Mouse (Mus musculus) G1E-ER4 (cell line): Measurements from ENCODE around the gene Ankrd60. TPM values are rescaled to one million over a fixed set of nuclear protein-coding genes. Genes with fewer than 3 reads are reported as not detected.

Source experiments
- GATA1 ChIP-seq: IDR thresholded peaks from one replicate; pipeline ENCODE4 v1.8.0; 2012; ENCODE audit warnings: low read length, inconsistent platforms
- polyA plus RNA-seq: library from polyadenylated mRNA; stranded (reverse); fragments of >175 nt; gene quantifications from 2 replicates; pipeline ENCODE4 v1.2.3, GENCODE M21; 2012

The Ankrd60 gene
- polyA plus RNA-seq = not detected in 2 replicates

DNA sequence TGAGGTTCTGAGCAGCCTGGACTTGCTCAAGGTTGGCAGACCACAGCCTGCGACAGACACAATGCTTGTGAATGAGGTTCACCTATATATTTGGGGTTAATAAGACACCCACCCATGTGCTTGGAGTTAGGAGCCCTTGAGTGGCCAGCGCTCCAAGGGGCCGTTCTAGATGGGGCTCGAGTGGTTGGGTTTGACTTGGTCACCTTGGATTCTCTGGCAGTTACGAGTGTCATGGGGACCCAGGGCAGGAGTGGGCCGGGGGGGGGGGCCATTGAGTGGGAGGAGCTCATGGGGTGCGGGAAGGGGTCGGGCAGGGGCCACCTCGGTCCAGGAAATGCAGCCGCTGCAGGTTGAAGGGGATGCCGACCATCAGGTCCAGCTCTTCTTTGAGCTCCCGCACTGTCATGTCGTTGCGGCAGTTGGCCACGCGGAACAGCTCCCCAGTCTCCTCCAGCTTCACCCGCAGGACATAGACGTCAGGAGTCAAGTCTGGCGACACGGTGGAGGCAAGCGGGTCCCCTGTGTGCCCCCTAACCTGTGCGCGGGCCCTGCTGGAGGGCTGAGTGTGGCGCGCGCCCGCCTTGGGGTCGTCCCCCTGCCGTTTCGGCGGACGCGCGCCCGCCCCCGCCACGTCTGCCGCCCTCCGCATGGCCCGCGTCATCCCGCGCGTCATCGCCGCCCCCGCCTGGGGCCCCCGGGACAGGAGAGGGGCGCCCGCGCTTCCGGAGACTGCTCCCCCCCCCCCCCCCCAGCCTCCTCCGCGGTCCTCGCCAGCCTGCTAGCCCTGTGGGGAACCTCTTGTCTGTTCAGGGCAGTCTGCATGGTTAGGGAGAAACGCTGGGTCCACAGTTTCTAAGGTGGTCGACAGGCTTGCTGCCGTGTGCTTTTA is at the start of gene Ankrd60:
Ankrd60 (minus strand) TSS at position 697 of the 889 bp plus-strand sequence.
- no peak for TF ChIP-seq GATA1

- TF ChIP-seq GATA1 = no peak
Observed at GRCm38 (mm10) chr2:173625786-173626185, 47.6 kb upstream of the Ankrd60 start.

- no peak for TF ChIP-seq GATA1
Observed at GRCm38 (mm10) chr2:173624667-173625066, 46.5 kb upstream of the Ankrd60 start.

GRCm38 (mm10) chr2:173622173-173622601 is 44.0 kb upstream of the Ankrd60 start:
- no peak for TF ChIP-seq GATA1

GRCm38 (mm10) chr2:173620645-173621044 is 42.5 kb upstream of the Ankrd60 start:
- no peak for TF ChIP-seq GATA1

- no peak for TF ChIP-seq GATA1
Observed at GRCm38 (mm10) chr2:173619132-173619531, 41.0 kb upstream of the Ankrd60 start.

- no peak for TF ChIP-seq GATA1
Observed at GRCm38 (mm10) chr2:173616156-173616555, 38.0 kb upstream of the Ankrd60 start.

DNA sequence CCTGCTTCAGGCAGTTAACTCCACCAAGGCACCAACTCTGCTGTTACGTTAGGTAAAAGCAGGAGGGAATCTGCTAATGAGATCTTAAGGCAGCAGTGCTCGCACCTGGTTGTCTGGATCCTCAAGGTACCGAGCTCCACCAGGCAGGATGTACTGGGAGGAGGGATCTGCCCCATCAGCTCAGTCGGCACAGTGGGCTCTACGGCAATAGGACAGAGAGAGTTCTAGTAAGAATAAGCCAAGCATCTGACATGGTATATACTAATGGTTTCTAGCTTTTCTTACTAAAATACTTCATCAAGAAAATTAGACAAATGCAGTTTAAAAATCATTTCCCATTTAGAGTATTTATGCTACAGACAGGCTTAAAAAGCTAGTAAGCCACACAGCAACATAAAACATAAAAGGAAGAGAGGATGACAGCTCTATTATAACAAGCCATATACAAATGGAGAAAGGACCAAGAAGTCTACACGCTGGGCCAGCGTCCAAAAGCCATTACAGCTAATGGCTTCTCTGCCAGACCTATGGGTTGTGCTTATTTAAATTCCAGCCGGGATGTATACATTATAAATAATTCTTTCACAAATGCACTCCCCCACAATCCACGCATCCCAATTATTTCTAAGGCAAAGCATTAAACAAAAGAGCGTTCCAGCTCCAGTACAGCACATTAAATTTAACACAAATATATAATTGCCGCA is 37.4 kb upstream of the Ankrd60 start:
- TF ChIP-seq GATA1 = no peak

- TF ChIP-seq GATA1 = no peak
Observed at GRCm38 (mm10) chr2:173608020-173608958, 30.1 kb upstream of the Ankrd60 start.

GRCm38 (mm10) chr2:173606415-173606804 is 28.2 kb upstream of the Ankrd60 start:
- TF ChIP-seq GATA1 = no peak

- TF ChIP-seq GATA1 = no peak
Observed at GRCm38 (mm10) chr2:173605713-173606414, 27.7 kb upstream of the Ankrd60 start.

- no peak for TF ChIP-seq GATA1
Observed at GRCm38 (mm10) chr2:173601861-173602260, 23.7 kb upstream of the Ankrd60 start.

GRCm38 (mm10) chr2:173595374-173595781 is 17.2 kb upstream of the Ankrd60 start:
- TF ChIP-seq GATA1 = no peak

DNA sequence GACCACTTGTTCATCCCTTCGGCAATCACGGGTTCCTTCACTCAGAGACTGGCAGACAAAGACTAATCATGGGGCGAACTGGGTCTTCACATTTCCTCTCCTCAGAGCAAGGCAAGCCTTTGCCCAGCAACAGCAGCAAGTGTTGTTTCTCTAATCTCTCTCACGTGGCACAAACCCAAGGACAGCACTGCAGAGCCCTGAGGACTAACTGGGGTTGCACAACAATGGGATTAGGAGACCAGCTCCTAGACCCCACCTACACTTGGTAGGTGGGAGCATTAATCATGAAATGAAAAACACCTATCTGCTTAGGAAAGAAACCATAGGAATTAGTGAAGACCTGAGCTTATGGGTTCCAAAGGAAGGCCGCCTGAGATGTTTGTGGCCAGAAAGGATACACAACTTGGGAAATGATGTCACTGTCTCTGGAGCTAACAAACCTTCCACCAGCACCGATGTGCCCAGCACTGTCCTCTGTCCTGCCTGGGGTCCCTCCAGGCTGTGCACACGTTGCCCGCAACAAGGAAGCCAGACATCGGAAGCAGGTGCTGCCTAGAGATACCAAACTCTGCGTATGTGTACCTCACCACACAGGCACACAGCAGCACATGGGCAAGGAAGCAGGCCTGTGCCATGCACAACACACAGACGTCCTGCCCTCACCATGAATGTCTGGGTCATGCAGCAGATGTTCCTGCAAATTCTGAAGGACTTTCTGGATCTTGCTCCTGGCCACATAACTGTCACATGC is 16.3 kb upstream of the Ankrd60 start:
- no peak for TF ChIP-seq GATA1
